Mouse (Mus musculus) spleen, postnatal 4 days (tissue): ENCODE data around the gene Ttc9b.
"Not testable (repeated sequence)": the region's sequence is repeated elsewhere in the genome, so short reads cannot be mapped to it uniquely, and the experiment has no call there.

Source experiments
- DNase-seq, 2 experiments: peaks; one replicate each; pipeline ENCODE4 v3.0.0; 2022; ENCODE audit warnings: low spot score in 2 of 2

Gene Ttc9b

GRCm38 (mm10) chr7:27653681-27654437, at the start of gene Ttc9b:
Gene Ttc9b (plus strand): TSS chr7:27653915.
- DNase-seq = peak; percentile 38 to 77

- DNase-seq = no peak
These were observed 48.9 kb upstream of the Ttc9b start for GRCm38 (mm10) chr7:27604661-27605348.

DNA sequence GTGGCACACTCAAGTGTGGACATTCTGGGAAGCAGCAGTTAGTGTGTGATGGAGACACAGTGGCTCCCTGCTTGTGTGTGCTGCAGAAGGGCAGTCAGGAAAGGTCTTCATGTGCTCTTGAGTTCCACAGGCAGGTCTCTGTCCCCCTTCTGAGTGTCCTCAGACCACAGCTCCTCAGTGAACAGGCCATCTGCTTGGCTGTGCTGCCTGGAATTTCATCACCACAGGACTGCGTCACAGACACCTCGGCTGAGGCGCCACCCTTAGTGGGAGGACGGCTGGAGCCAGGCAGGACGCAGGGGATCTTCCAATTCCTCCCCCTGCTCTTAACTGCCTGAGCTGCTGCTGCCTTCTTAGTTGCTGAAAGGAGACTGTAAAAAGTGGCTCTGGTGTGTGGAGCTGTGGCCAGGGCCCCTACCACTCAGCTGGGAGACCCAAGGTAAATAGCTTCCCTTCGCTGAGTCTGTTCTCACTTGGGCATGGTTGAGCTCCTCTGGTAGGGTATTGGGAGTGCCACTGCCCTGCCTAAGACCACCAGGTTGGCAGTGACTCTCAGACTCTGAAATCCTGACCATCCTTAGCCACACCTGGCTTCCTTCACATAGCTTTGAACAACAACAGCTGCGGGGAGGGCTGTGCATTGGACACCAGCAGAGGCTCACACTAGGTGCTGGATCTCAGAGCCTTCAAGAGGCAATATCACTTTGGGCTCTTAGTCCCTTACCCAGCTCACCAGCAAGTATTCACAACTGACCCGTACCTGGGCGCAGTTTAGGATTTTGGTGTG, 48.0 kb upstream of the Ttc9b start:
- no peak for DNase-seq

DNA sequence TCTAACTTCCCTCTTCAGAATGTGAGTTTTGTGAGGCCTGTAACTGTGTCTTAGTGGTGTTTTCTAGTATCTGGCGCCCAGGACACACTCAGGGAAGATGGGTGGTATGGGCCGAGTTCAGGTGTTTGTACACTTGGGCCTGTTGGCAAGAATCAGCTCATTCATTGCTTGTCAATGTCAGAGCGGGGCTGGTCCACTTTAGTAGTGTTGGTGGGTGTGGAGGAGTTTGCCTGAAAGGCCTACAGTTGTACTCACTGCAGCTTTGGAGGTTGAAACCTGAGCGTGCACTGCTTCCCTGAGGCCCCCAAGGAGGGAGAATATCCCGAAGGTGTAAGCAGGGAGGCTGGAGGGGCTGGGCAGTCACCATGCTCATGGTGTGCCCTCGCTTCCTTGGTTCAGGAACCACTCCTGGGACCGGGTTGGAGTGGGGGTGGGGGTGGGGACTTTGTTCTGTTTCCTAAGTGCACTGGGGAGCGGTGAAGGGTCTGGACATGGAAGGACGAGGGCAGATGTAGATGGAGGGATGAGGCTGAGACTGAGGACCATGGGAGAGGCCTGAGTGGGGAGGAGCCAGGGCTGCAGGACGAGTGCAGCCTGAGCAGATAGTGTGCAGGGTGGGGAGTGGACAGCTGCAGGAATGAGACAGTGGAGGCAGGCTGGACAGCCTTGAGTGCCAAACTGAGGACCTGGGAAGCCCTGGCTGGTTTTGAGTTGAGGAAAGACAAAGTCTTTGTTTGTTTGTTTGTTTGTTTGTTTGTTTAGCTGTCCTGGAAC, 47.0 kb upstream of the Ttc9b start:
- no peak for DNase-seq

- DNase-seq = no peak
These were observed 46.1 kb upstream of the Ttc9b start for GRCm38 (mm10) chr7:27607580-27607979.

DNA sequence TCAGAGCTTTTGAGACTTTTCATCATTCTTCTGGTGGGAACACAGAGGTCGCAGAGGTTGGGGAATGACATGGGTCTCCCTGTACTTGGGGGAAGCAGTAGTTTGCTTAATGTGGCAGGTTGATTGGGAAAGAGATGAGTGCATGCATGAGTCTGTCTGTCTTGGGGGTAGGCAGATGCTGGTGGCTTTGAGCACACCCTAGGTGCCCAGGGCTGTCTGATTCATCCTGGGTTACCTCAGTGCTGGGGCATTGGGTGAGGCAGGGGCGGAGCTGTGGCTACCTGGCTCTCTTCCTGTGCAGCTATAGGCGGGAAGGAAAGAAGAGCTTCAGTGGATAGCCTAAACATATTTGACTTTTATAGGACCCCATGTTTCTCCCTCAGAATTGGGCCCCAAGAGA, 45.6 kb upstream of the Ttc9b start:
- no peak for DNase-seq

GRCm38 (mm10) chr7:27609285-27609684, 44.4 kb upstream of the Ttc9b start:
- no peak for DNase-seq

- no peak for DNase-seq
These were observed 44.0 kb upstream of the Ttc9b start for GRCm38 (mm10) chr7:27609688-27610087.

DNA sequence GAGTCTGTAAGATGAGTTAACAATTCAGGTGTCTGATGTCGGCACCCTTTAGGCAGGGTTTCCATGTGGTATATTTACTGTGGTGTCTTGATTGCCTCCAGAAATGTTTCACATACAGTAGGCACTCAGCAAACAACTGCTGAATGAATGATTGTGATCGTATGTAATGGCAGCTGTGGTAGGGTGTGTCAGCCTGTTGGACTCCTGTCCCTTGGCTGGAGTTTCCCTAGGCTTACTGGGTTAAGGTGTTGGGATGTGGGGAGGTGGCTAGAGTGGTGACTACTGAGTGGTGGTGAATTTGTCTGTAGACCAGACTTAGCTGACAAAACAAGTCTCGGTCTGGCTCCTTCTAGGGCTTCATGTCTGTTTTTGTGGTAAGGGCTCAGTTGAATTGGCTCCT, 43.3 kb upstream of the Ttc9b start:
- DNase-seq = no peak

DNA sequence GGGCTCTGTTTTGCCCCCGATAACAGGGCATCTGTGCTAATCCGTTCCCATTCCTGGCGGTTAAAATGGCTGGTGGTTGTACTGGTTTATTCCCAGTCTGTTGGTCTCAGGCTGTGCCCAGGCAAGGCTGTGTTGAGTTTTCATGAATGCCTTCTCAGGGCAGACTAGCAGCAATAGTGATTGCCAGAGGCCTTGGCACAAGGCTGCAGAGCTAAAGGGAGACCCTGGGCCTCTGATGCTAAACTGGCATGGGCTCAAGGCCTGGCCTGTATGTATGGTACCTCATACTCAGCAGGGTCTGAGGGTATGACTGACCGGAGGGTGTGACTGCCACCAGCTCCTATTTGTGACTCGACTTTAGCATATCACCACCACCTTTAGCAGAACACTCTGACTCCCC, 42.8 kb upstream of the Ttc9b start:
- DNase-seq = no peak

DNA sequence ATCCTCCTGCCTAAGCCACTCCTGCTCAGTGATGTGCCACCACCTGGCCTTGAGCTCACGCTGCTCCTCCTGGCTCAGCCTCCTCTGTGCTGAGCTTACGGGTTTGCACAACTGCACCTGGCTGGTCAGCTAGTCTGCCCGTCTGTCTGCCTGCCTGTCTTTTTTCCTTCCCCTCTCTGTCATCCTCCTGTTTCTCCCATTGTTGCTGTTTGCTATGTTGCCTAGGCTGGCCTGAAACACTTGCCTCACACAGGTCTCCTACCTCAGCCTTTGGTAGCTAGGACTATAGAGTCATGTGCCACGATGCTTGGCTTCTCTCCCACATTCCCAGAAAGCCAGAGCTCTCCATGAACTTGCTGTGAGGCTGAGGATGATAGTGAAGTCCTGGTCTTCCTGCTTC, 40.8 kb upstream of the Ttc9b start:
- no peak for DNase-seq

- DNase-seq = no peak
These were observed 39.8 kb upstream of the Ttc9b start for GRCm38 (mm10) chr7:27613751-27614499.

GRCm38 (mm10) chr7:27621028-27621427, 32.7 kb upstream of the Ttc9b start:
- no peak for DNase-seq

- DNase-seq = no peak
These were observed 31.5 kb upstream of the Ttc9b start for GRCm38 (mm10) chr7:27622234-27622633.

GRCm38 (mm10) chr7:27624967-27625366, 28.7 kb upstream of the Ttc9b start:
- no peak for DNase-seq

- DNase-seq = no peak
These were observed 26.0 kb upstream of the Ttc9b start for GRCm38 (mm10) chr7:27627707-27628106.

DNA sequence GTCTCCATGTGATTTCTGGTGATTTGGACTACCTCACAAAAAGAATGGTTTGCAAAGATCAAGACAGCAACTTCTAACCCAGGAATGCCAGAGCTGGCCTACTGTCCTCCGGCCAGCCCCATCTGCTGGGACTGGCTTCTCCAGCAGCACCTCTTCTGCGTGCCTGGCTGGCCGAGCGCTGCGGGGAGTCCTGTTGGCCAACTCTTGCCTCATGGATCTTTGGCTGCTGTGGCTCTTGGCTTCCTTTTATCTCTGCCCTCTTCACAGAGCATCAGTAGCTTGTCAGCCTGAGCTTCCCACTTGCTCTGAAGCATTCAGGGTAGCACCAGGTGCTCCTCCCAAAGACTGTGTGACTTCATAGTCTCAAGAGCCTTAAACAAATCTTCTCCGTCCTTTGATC, 25.5 kb upstream of the Ttc9b start:
- no peak for DNase-seq

- DNase-seq = not testable (repeated sequence)
These were observed 24.9 kb upstream of the Ttc9b start for GRCm38 (mm10) chr7:27628816-27629215.

GRCm38 (mm10) chr7:27631439-27631838, 22.3 kb upstream of the Ttc9b start:
- DNase-seq = no peak

DNA sequence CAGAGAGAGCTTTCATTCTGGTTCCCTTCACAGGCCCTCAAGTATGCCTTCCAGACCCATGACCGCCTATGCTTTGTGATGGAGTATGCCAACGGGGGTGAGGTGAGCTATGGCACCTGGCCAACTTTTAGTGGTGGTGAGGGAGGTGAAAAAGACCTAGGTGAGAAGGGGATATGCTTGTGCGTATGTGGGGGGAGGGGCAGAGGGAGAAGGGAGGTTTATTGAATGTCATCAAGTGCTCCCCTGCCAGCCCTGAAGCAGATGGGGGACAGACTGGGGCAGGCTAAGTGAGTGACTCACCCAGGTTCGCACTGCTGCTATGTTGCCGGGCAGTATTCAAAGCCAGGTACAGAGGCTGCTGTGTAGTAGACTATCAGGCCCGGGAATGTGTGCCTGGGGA, 20.5 kb upstream of the Ttc9b start:
- DNase-seq = no peak

DNA sequence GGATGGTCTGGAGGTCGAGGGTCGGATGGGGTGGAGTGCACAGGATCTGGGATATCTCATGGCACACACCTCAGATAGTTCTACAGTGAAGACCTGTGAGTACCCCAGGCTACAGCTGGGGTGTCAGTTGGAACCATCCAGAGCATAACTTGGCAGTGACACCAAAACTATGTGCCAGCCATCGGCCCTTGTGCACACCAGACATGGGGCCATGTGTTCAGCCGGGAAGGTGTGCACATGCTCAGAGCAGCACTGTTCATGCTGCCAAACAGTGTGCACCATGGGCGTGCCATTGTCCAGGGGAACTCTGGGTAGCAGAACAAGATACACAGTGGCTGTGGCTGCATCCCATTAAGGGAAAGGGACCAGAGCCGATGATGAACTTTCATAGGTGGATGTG, 19.0 kb upstream of the Ttc9b start:
- no peak for DNase-seq
